Mouse (Mus musculus): ENCODE measurements at regions not wholly inside any gene's neighbourhood (a gene's known extent, or its start where the extent isn't known, plus 50 kb on each side); places are given as distances from the start of the nearest gene placed in this dataset.

- TF ChIP-seq CTCF (IDR thresholded peaks at IDR 0.05; ENCODE audit: borderline replicate concordance, insufficient read depth, low read length) (no peak), POLR2A (IDR thresholded peaks at IDR 0.05; ENCODE audit: low read depth, low read length) (no peak)
- no peak overlapping the region for H3K4me3 ChIP-seq (ENCODE audit: insufficient read depth, low read length)
- 0 out of 2 replicates have a peak, but pooled peaks cover 2% of the 10 kb centered on the region for H3K4me1 ChIP-seq (ENCODE audit: control insufficient read depth, insufficient read depth, low read length)
- H3K27ac ChIP-seq (ENCODE audit: insufficient read depth, low read length), result no peak overlapping the region
Observed at GRCm38 (mm10) chr14:45714311-45714710, 56.4 kb upstream of the Ddhd1 start.

DNA sequence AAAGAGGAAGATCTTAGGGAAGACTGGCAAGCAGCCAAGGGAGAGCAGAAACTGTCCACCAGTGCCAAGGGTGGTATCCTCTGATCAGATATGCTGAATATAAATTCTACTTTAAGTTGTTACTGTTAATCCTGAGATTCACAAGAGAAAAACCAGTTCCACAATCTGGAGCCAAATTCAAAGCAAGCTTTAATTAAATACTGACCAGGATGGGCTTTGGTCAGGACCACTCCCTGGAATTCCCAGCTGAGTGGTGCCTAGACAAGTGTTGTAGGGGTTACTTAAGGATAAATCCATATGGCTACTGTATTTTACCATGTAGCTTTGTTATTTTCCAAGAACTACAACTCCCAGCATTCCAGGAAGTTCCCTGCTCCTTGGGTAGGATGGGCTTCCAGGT, 56.8 kb upstream of the Ddhd1 start:
- Histone ChIP-seq H3K4me3 (ENCODE audit: insufficient read depth, low read length) (no peak overlapping the region), H3K4me1 (ENCODE audit: control insufficient read depth, insufficient read depth, low read length) (0 out of 2 replicates have a peak, but pooled peaks cover 2% of the 10 kb centered on the region), H3K27ac (ENCODE audit: insufficient read depth, low read length) (no peak overlapping the region)
- TF ChIP-seq POLR2A (IDR thresholded peaks at IDR 0.05; ENCODE audit: low read depth, low read length), result no peak
- TF ChIP-seq CTCF (IDR thresholded peaks at IDR 0.05; ENCODE audit: borderline replicate concordance, insufficient read depth, low read length), result no peak

DNA sequence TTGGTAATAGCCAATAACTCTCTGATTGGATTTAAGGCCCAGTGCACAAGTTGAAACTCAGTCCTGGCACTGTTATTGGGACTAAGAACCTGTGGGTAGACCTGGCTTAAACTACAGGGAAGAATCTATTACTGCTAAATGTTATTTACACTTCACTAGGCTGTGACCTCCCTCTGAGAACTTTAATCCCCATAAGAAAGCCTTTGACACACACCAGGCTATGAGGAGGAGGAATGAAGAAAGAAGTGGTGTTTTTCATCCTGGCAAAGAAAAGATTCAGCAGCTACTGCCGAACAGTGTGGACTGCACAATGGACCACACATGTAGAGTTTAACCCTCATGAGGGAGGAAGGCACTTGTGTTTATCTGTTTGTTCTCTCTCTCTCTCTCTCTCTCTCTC, 58.2 kb upstream of the Ddhd1 start:
- 0 out of 2 replicates have a peak, but pooled peaks cover 2% of the 10 kb centered on the region for H3K4me1 ChIP-seq (ENCODE audit: control insufficient read depth, insufficient read depth, low read length)
- no peak overlapping the region for H3K27ac ChIP-seq (ENCODE audit: insufficient read depth, low read length)
- TF ChIP-seq CTCF (IDR thresholded peaks at IDR 0.05; ENCODE audit: borderline replicate concordance, insufficient read depth, low read length) (no peak), POLR2A (IDR thresholded peaks at IDR 0.05; ENCODE audit: low read depth, low read length) (no peak)
- no peak overlapping the region for H3K4me3 ChIP-seq (ENCODE audit: insufficient read depth, low read length)

DNA sequence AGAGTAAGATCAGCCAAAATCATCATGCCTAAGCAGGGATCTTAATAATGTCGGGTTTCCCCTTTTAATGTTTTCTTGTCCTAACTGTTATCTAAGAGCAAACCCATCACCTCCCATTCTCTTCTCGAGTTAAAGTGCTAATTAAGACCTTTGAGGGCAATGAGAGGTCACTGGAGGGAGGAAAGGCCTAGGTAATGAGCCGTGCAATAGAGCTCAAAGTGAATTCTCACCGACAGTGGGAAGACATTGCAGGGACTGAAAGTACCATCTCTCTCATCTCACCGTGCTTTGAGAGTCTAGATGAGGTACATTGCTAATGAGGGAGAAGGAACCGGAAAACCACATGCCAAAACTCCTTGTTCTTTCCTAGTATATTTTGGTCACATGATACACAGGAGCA, 64.9 kb upstream of the Ddhd1 start:
- Histone ChIP-seq H3K4me1 (ENCODE audit: control insufficient read depth, insufficient read depth, low read length) (no peaks in the 10 kb centered on the region), H3K27ac (ENCODE audit: insufficient read depth, low read length) (no peak overlapping the region), H3K4me3 (ENCODE audit: insufficient read depth, low read length) (no peak overlapping the region)
- no peak for TF ChIP-seq POLR2A (IDR thresholded peaks at IDR 0.05; ENCODE audit: low read depth, low read length)
- TF ChIP-seq CTCF (IDR thresholded peaks at IDR 0.05; ENCODE audit: borderline replicate concordance, insufficient read depth, low read length), result no peak

DNA sequence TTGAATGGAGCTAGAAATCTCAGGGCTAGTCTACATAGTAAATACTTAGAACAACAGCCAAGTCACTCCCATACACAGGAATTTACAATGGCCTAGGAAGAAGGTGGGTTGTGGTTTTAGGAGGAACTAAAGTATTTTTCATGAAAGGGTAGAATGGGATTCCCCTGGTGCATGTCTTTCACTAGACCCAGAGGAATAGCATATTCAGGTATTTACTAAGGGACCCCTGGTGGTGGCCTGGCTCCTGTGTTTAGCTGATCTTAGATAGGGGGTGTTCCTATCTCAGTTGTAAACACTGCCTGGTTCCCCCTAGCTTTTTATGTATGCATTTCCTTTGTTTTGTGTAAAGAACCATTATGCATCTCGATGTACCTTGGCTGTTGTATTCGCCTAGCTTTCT, 66.4 kb upstream of the Ddhd1 start:
- no peak for TF ChIP-seq CTCF (IDR thresholded peaks at IDR 0.05; ENCODE audit: borderline replicate concordance, insufficient read depth, low read length)
- no peak for TF ChIP-seq POLR2A (IDR thresholded peaks at IDR 0.05; ENCODE audit: low read depth, low read length)
- Histone ChIP-seq H3K27ac (ENCODE audit: insufficient read depth, low read length) (no peak overlapping the region), H3K4me3 (ENCODE audit: insufficient read depth, low read length) (no peak overlapping the region), H3K4me1 (ENCODE audit: control insufficient read depth, insufficient read depth, low read length) (no peaks in the 10 kb centered on the region)

DNA sequence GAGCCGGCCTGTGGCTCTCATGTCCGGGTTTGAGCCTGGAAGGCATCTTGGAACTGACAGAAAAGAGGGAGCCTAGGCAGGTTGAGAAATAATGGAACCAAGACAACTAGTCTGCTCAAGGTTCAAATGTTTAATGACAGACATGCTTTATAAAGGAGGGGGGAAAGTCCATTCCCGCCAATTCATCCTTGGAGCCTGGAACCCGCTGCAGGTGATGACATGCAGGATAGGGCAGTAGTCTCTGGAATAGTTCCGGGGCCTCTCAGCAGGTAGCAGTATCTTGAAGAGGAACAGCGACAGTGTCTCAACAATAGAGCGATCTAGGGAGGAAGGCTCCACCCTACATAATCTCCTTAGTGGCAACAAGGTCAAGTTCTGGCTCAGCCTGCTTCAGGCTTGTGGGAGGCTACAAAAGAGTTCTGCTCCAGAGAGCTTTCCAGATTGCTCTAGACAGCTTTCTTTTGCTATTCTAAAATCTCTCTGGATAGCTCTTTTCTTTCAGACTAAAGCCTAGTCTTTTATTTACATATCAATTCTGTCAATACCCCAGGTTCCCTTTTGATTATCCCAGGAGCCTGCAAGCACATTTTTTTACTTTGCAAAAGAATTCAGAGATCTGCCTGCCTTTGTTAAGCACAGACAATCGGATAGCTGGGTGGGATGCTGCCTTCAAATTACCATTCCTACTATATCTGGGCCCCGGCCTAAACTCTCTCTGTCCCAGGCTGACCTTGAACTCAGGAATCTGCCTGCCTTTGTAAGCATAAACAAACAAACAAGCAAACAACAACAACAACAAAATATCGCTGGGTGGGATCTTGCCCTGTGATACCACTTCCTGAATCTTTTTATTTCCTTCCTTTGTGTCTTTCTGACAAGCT, 76.8 kb upstream of the Ddhd1 start:
- no peak overlapping the region for H3K4me3 ChIP-seq (ENCODE audit: insufficient read depth, low read length)
- no peak overlapping the region for H3K27ac ChIP-seq (ENCODE audit: insufficient read depth, low read length)
- H3K4me1 ChIP-seq (ENCODE audit: control insufficient read depth, insufficient read depth, low read length), result peaks cover 3% of the 10 kb centered on the region
- no peak for TF ChIP-seq POLR2A (IDR thresholded peaks at IDR 0.05; ENCODE audit: low read depth, low read length)
- no peak for TF ChIP-seq CTCF (IDR thresholded peaks at IDR 0.05; ENCODE audit: borderline replicate concordance, insufficient read depth, low read length)

- no peak overlapping the region for H3K27ac ChIP-seq (ENCODE audit: insufficient read depth, low read length)
- H3K4me3 ChIP-seq (ENCODE audit: insufficient read depth, low read length), result no peak overlapping the region
- no peaks in the 10 kb centered on the region; the same call in 1 of the 2 replicates for H3K4me1 ChIP-seq (ENCODE audit: control insufficient read depth, insufficient read depth, low read length)
- TF ChIP-seq POLR2A (IDR thresholded peaks at IDR 0.05; ENCODE audit: low read depth, low read length) (no peak), CTCF (IDR thresholded peaks at IDR 0.05; ENCODE audit: borderline replicate concordance, insufficient read depth, low read length) (no peak)
Observed at GRCm38 (mm10) chr14:45737966-45738365, 80.0 kb upstream of the Ddhd1 start.

GRCm38 (mm10) chr14:45739638-45740037, 81.7 kb upstream of the Ddhd1 start:
- Histone ChIP-seq H3K4me1 (ENCODE audit: control insufficient read depth, insufficient read depth, low read length) (no peaks in the 10 kb centered on the region; the same call in 1 of the 2 replicates), H3K27ac (ENCODE audit: insufficient read depth, low read length) (no peak overlapping the region), H3K4me3 (ENCODE audit: insufficient read depth, low read length) (no peak overlapping the region)
- TF ChIP-seq CTCF (IDR thresholded peaks at IDR 0.05; ENCODE audit: borderline replicate concordance, insufficient read depth, low read length), result no peak
- TF ChIP-seq POLR2A (IDR thresholded peaks at IDR 0.05; ENCODE audit: low read depth, low read length), result no peak

GRCm38 (mm10) chr14:45740662-45741061, 82.7 kb upstream of the Ddhd1 start:
- H3K4me1 ChIP-seq (ENCODE audit: control insufficient read depth, insufficient read depth, low read length), result no peaks in the 10 kb centered on the region; the same call in 1 of the 2 replicates
- TF ChIP-seq CTCF (IDR thresholded peaks at IDR 0.05; ENCODE audit: borderline replicate concordance, insufficient read depth, low read length) (no peak), POLR2A (IDR thresholded peaks at IDR 0.05; ENCODE audit: low read depth, low read length) (no peak)
- no peak overlapping the region for H3K27ac ChIP-seq (ENCODE audit: insufficient read depth, low read length)
- no peak overlapping the region for H3K4me3 ChIP-seq (ENCODE audit: insufficient read depth, low read length)

GRCm38 (mm10) chr14:45746176-45746575, 88.2 kb upstream of the Ddhd1 start:
- Histone ChIP-seq H3K4me1 (ENCODE audit: control insufficient read depth, insufficient read depth, low read length) (no peaks in the 10 kb centered on the region; the same call in 1 of the 2 replicates), H3K27ac (ENCODE audit: insufficient read depth, low read length) (no peak overlapping the region), H3K4me3 (ENCODE audit: insufficient read depth, low read length) (no peak overlapping the region)
- TF ChIP-seq POLR2A (IDR thresholded peaks at IDR 0.05; ENCODE audit: low read depth, low read length) (no peak), CTCF (IDR thresholded peaks at IDR 0.05; ENCODE audit: borderline replicate concordance, insufficient read depth, low read length) (no peak)
